Mouse (Mus musculus) cerebellum, adult 2 months (tissue): ENCODE data around the gene Il10.

Experiments
- CTCF ChIP-seq: fragments of 200-500 bp; IDR thresholded peaks from 2 replicates; pipeline ENCODE4 v1.5.1; 2011; ENCODE audit warnings: low read depth, mild to moderate bottlenecking, control low read depth, low read length, moderate library complexity, borderline replicate concordance; ENCODE audit not compliant: insufficient read depth
- POLR2A ChIP-seq: fragments of 200-500 bp; IDR thresholded peaks from 2 replicates; pipeline ENCODE4 v1.6.1; 2011; ENCODE audit warnings: low read length, control low read depth, borderline replicate concordance; ENCODE audit not compliant: insufficient read depth

DNA sequence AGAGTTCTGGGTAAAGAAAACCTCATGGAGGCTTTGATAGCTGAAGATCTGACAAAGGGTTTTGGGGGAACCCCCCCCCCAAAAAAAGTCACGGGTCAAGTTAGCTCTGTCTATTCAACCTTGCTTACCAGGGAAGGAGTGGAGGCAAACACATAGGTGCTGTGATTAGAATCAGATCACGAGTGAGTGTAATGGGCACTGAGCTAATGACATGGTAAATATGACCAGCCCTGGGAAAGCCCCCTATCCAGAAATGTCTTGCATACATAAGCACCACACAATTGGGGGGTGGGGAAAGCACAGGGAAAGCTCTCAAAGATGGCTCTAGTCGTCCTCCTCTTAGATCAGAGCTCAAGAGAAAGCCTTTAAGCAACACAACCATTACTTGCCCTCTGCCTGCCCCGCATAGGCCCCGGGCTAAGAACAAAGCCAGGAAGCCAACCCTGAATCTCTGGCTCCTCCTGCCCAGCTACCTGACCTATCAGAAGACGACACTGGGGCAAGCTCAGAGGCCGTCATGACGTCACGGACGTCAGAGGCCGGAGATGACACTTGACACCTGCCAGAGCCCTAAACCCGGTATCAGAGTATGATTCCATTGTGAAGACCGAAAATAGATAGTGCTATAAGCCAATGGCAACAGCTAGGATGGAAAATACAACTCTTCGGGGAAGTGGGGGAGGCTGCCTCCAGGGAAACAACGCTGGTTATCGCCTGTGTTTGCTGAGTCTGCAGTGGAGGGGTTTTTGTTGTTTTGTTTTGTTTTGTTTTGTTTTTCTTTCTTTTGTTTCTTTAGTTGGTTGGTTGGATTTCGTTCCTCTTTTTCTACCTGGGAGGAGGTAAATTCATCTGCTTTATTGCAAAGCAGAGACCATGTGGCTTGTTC lies 16.4 kb upstream of the Il10 start:
- no peak for TF ChIP-seq POLR2A
- no peak for TF ChIP-seq CTCF
